Mouse (Mus musculus) stomach, embryonic 14.5 days (tissue): ENCODE data around the gene Xxylt1. TPM values are rescaled to one million over a fixed set of nuclear protein-coding genes. Genes with fewer than 3 reads are reported as not detected.

Source experiments
- ATAC-seq: fragments of 200-750 bp; cut with Nextera tagmentation; 2 replicates; pipeline ENCODE4 v1.8.0; 2017; ENCODE audit warnings: low read depth, moderate TSS enrichment; ENCODE audit not compliant: insufficient number of reproducible peaks, insufficient read depth, low FRiP score
- H3K27ac ChIP-seq: fragments of 300-500 bp; sonication (generic); 2 replicates; pipeline ENCODE4 v1.5.1; 2014; ENCODE audit warnings: mild to moderate bottlenecking, low read length, moderate library complexity, mixed read lengths
- H3K27me3 ChIP-seq: fragments of 300-500 bp; sonication (generic); 2 replicates; pipeline ENCODE4 v1.6.1; 2014; ENCODE audit warnings: low read length, control low read depth, mixed read lengths; ENCODE audit not compliant: control insufficient read depth, insufficient read depth
- H3K36me3 ChIP-seq: fragments of 300-500 bp; sonication (generic); 2 replicates; pipeline ENCODE4 v1.6.1; 2014; ENCODE audit warnings: mild to moderate bottlenecking, control low read depth, low read length, moderate library complexity, mixed read lengths; ENCODE audit not compliant: control insufficient read depth, insufficient read depth
- H3K4me1 ChIP-seq: fragments of 300-500 bp; sonication (generic); 2 replicates; pipeline ENCODE4 v1.6.1; 2014; ENCODE audit warnings: low read length, control low read depth, mixed read lengths; ENCODE audit not compliant: control insufficient read depth, insufficient read depth
- H3K4me2 ChIP-seq: fragments of 300-500 bp; sonication (generic); replicated peaks from 2 replicates; pipeline ENCODE4 v1.6.1; 2014; ENCODE audit warnings: low read depth, low read length, control low read depth
- H3K4me3 ChIP-seq: fragments of 300-500 bp; sonication (generic); 2 replicates; pipeline ENCODE4 v1.5.1; 2014; ENCODE audit warnings: low read depth, low read length, control low read depth
- H3K9ac ChIP-seq: fragments of 300-500 bp; sonication (generic); replicated peaks from 2 replicates; pipeline ENCODE4 v1.6.1; 2014; ENCODE audit warnings: low read depth, mild to moderate bottlenecking, control low read depth, low read length, moderate library complexity, mixed read lengths
- H3K9me3 ChIP-seq: fragments of 300-500 bp; sonication (generic); 2 replicates; pipeline ENCODE4 v1.6.1; 2016; ENCODE audit warnings: low read depth, low read length, control low read depth; ENCODE audit not compliant: control insufficient read depth
- WGBS: fragments of 180-500 bp; shearing (Covaris S2); extraction: QIAGEN DNeasy Blood & Tissue Kit; methylation state at CpG from one replicate; pipeline ENCODE4 v1.1.7; 2014; 5-methylcytosine and 5-hydroxymethylcytosine counted together
- polyA plus RNA-seq: library from polyadenylated mRNA; unstranded; fragments of >200 nt; fragmentation: Nextera tagmentation; extraction: Ambion mirVana; gene quantifications from 2 replicates; pipeline ENCODE4 v1.2.1, GENCODE M21; 2014

Gene Xxylt1
- polyA plus RNA-seq, 1 experiment from 2014 or later: 17.2 TPM

- Histone ChIP-seq H3K9me3 (no peaks in the 10 kb centered on the region), H3K27ac (no peak overlapping the region), H3K4me2 (no peak overlapping the region; the same call in 1 of the 2 replicates), H3K36me3 (no peaks in the 10 kb centered on the region; the same call in 1 of the 2 replicates), H3K4me3 (no peak overlapping the region; the same call in 1 of the 2 replicates), H3K4me1 (peaks cover 4% of the 10 kb centered on the region; the same call in 1 of the 2 replicates), H3K9ac (no peak overlapping the region), H3K27me3 (no peaks in the 10 kb centered on the region)
- no peak for ATAC-seq
- 67% methylated on average over 6 of the region's 6 CpGs for WGBS
These were observed 659 bp upstream of the Xxylt1 start for GRCm38 (mm10) chr16:31081891-31082290.

- no peaks in the 10 kb centered on the region; the same call in 1 of the 2 replicates for H3K36me3 ChIP-seq
- H3K4me3 ChIP-seq: peak overlapping the region; percentile 71
- under 1% methylated on average over 36 of the region's 36 CpGs for WGBS
- no peaks in the 10 kb centered on the region for H3K9me3 ChIP-seq
- peak; percentile 55 for ATAC-seq
- H3K27me3 ChIP-seq: no peaks in the 10 kb centered on the region
- peak overlapping the region; percentile 88; the same call in 1 of the 2 replicates for H3K27ac ChIP-seq
- H3K4me1 ChIP-seq: peaks cover 4% of the 10 kb centered on the region; the same call in 1 of the 2 replicates
- H3K4me2 ChIP-seq: peak overlapping the region; percentile 96
- H3K9ac ChIP-seq: peak overlapping the region; percentile 62
These were observed 620 bp downstream of the Xxylt1 start for GRCm38 (mm10) chr16:31080573-31081051.

- no peak overlapping the region for H3K27ac ChIP-seq
- no peaks in the 10 kb centered on the region; the same call in 1 of the 2 replicates for H3K36me3 ChIP-seq
- H3K4me2 ChIP-seq: no peak overlapping the region
- H3K4me3 ChIP-seq: no peak overlapping the region
- no peak for ATAC-seq
- H3K27me3 ChIP-seq: no peaks in the 10 kb centered on the region
- H3K9ac ChIP-seq: no peak overlapping the region
- 94% methylated on average over 5 of the region's 5 CpGs for WGBS
- H3K4me1 ChIP-seq: peaks cover 4% of the 10 kb centered on the region; the same call in 1 of the 2 replicates
- H3K9me3 ChIP-seq: no peaks in the 10 kb centered on the region
These were observed 3.8 kb downstream of the Xxylt1 start for GRCm38 (mm10) chr16:31077396-31077795.

- 94% methylated on average over 8 of the region's 8 CpGs for WGBS
- Histone ChIP-seq H3K4me1 (peaks cover 4% of the 10 kb centered on the region; the same call in 1 of the 2 replicates), H3K4me3 (no peak overlapping the region), H3K9me3 (no peaks in the 10 kb centered on the region), H3K27ac (no peak overlapping the region), H3K9ac (no peak overlapping the region), H3K36me3 (no peaks in the 10 kb centered on the region; the same call in 1 of the 2 replicates), H3K4me2 (no peak overlapping the region), H3K27me3 (no peaks in the 10 kb centered on the region)
- no peak for ATAC-seq
These were observed 4.8 kb downstream of the Xxylt1 start for GRCm38 (mm10) chr16:31076436-31076835.

- Histone ChIP-seq H3K4me1 (peaks cover 9% of the 10 kb centered on the region; the same call in 1 of the 2 replicates), H3K9ac (no peak overlapping the region), H3K27ac (no peak overlapping the region), H3K4me2 (no peak overlapping the region), H3K36me3 (no peaks in the 10 kb centered on the region; the same call in 1 of the 2 replicates), H3K4me3 (no peak overlapping the region), H3K27me3 (no peaks in the 10 kb centered on the region), H3K9me3 (no peaks in the 10 kb centered on the region)
- no peak for ATAC-seq
- WGBS: 82% methylated on average over 3 of the region's 3 CpGs
These were observed 6.8 kb downstream of the Xxylt1 start for GRCm38 (mm10) chr16:31074324-31074908.

GRCm38 (mm10) chr16:31071731-31072130 is 9.5 kb downstream of the Xxylt1 start:
- Histone ChIP-seq H3K4me3 (no peak overlapping the region), H3K27ac (no peak overlapping the region), H3K36me3 (no peaks in the 10 kb centered on the region), H3K9me3 (no peaks in the 10 kb centered on the region), H3K9ac (no peak overlapping the region), H3K4me2 (no peak overlapping the region), H3K4me1 (peaks cover 15% of the 10 kb centered on the region; the same call in 1 of the 2 replicates), H3K27me3 (no peaks in the 10 kb centered on the region)
- 88% methylated on average over 6 of the region's 6 CpGs for WGBS
- ATAC-seq: no peak

GRCm38 (mm10) chr16:31070358-31071133 is 10.7 kb downstream of the Xxylt1 start:
- H3K9ac ChIP-seq: no peak overlapping the region; the same call in 1 of the 2 replicates
- H3K27ac ChIP-seq: no peak overlapping the region
- WGBS: 11% methylated on average over 21 of the region's 21 CpGs

More at GRCm38 (mm10) chr16:31070358-31071133, 10.7 kb downstream of the Xxylt1 start:
- no peaks in the 10 kb centered on the region for H3K9me3 ChIP-seq
- peak overlapping the region; percentile 6; the same call in 1 of the 2 replicates for H3K4me2 ChIP-seq
- ATAC-seq: no peak
- H3K4me3 ChIP-seq: no peak overlapping the region
- H3K36me3 ChIP-seq: no peaks in the 10 kb centered on the region
- H3K4me1 ChIP-seq: peaks cover 19% of the 10 kb centered on the region; the same call in 1 of the 2 replicates
- no peaks in the 10 kb centered on the region for H3K27me3 ChIP-seq
